Mouse (Mus musculus) bone marrow macrophage, adult 2 months (primary cell): ENCODE measurements around the gene Rab3c.

Experiments
- CTCF ChIP-seq: IDR thresholded peaks from 2 replicates; pipeline ENCODE4 v1.5.1; 2012; ENCODE audit warnings: low read depth, mild to moderate bottlenecking, low read length, moderate library complexity
- POLR2A ChIP-seq: IDR thresholded peaks from 2 replicates; pipeline ENCODE4 v1.6.1; 2012; ENCODE audit warnings: mild to moderate bottlenecking, low read depth, low read length, borderline replicate concordance

GRCm38 (mm10) chr13:110127613-110128258 is 153.1 kb downstream of the Rab3c start:
- no peak for TF ChIP-seq CTCF
- no peak for TF ChIP-seq POLR2A
